Mouse (Mus musculus) hindbrain, embryonic 10.5 days (tissue): Measurements from ENCODE around the gene Nuak2. TPM values are rescaled to one million over a fixed set of nuclear protein-coding genes. Genes with fewer than 3 reads are reported as not detected.

Experiments used
- DNase-seq: peaks from one replicate; pipeline ENCODE4 v3.0.0-alpha.2; 2017; ENCODE audit warnings: low spot score
- H3K27ac ChIP-seq: fragments of 300-500 bp; sonication (generic); 2 replicates; pipeline ENCODE4 v1.5.1; 2016; ENCODE audit warnings: mild to moderate bottlenecking, moderate library complexity
- H3K27me3 ChIP-seq: fragments of 300-500 bp; sonication (generic); 2 replicates; pipeline ENCODE4 v1.6.1; 2016; ENCODE audit warnings: mild to moderate bottlenecking; ENCODE audit not compliant: poor library complexity, insufficient read depth, severe bottlenecking
- H3K36me3 ChIP-seq: fragments of 300-500 bp; sonication (generic); 2 replicates; pipeline ENCODE4 v1.6.1; 2016; ENCODE audit warnings: mild to moderate bottlenecking, moderate library complexity
- H3K4me1 ChIP-seq: fragments of 300-500 bp; sonication (generic); replicated peaks from 2 replicates; pipeline ENCODE4 v1.6.1; 2016; ENCODE audit warnings: mild to moderate bottlenecking
- H3K4me3 ChIP-seq: fragments of 300-500 bp; sonication (generic); 2 replicates; pipeline ENCODE4 v1.5.1; 2016; ENCODE audit warnings: mild to moderate bottlenecking, moderate library complexity
- H3K9me3 ChIP-seq: fragments of 300-500 bp; sonication (generic); 2 replicates; pipeline ENCODE4 v1.6.1; 2016; ENCODE audit warnings: mild to moderate bottlenecking, moderate library complexity
- WGBS: fragments of 180-500 bp; shearing (Covaris S2); methylation state at CpG from one replicate; pipeline ENCODE4 v1.1.7; 2016; 5-methylcytosine and 5-hydroxymethylcytosine counted together
- polyA plus RNA-seq: library from polyadenylated mRNA; unstranded; fragments of >200 nt; fragmentation: Nextera tagmentation; extraction: Ambion mirVana; gene quantifications from 2 replicates; pipeline ENCODE4 v1.2.1, GENCODE M21; 2016

The Nuak2 gene
- polyA plus RNA-seq, 1 experiment from 2014 or later = 44.4 TPM

- H3K4me3 ChIP-seq = peak overlapping the region; percentile 5; the same call in 1 of the 2 replicates
- H3K9me3 ChIP-seq = no peaks in the 10 kb centered on the region
- peaks cover 76% of the 10 kb centered on the region for H3K36me3 ChIP-seq
- H3K27me3 ChIP-seq = no peaks in the 10 kb centered on the region
- no peak for DNase-seq
- H3K4me1 ChIP-seq = peaks cover 45% of the 10 kb centered on the region
- WGBS = 86% methylated on average over 6 of the region's 6 CpGs
- H3K27ac ChIP-seq = peak overlapping the region; percentile 75
These were observed 51.0 kb downstream of the Nuak2 start for GRCm38 (mm10) chr1:132366937-132367336.

- H3K36me3 ChIP-seq = peaks cover 68% of the 10 kb centered on the region
- no peaks in the 10 kb centered on the region for H3K27me3 ChIP-seq
- peak overlapping the region; percentile 75 for H3K27ac ChIP-seq
- 40% methylated on average over 7 of the region's 7 CpGs for WGBS
- DNase-seq = peak; percentile 80
- no peaks in the 10 kb centered on the region for H3K9me3 ChIP-seq
- peaks cover 54% of the 10 kb centered on the region for H3K4me1 ChIP-seq
- H3K4me3 ChIP-seq = 0 out of 2 replicates have a peak overlapping the region, but pooled peaks have one; percentile 5
These were observed 52.0 kb downstream of the Nuak2 start for GRCm38 (mm10) chr1:132367692-132368506.

- peaks cover 74% of the 10 kb centered on the region for H3K36me3 ChIP-seq
These were observed 54.8 kb downstream of the Nuak2 start for GRCm38 (mm10) chr1:132370681-132371173.

GRCm38 (mm10) chr1:132371298-132372081 lies 55.6 kb downstream of the Nuak2 start:
- peak overlapping the region; percentile 78 for H3K27ac ChIP-seq

More at GRCm38 (mm10) chr1:132370681-132371173, 54.8 kb downstream of the Nuak2 start:
- WGBS = 84% methylated on average over 9 of the region's 9 CpGs
- Histone ChIP-seq H3K4me3 (no peak overlapping the region), H3K27ac (peak overlapping the region; percentile 78), H3K9me3 (no peaks in the 10 kb centered on the region), H3K27me3 (no peaks in the 10 kb centered on the region), H3K4me1 (peaks cover 78% of the 10 kb centered on the region)
- DNase-seq = no peak

GRCm38 (mm10) chr1:132372354-132372753 lies 56.4 kb downstream of the Nuak2 start:
- WGBS = 73% methylated on average over 5 of the region's 5 CpGs
- H3K27ac ChIP-seq = peak overlapping the region; percentile 84
- H3K4me1 ChIP-seq = peaks cover 78% of the 10 kb centered on the region
- no peaks in the 10 kb centered on the region for H3K27me3 ChIP-seq
- no peak overlapping the region for H3K4me3 ChIP-seq
- H3K36me3 ChIP-seq = peaks cover 78% of the 10 kb centered on the region
- DNase-seq = no peak
- no peaks in the 10 kb centered on the region for H3K9me3 ChIP-seq

More at GRCm38 (mm10) chr1:132371298-132372081, 55.6 kb downstream of the Nuak2 start:
- Histone ChIP-seq H3K4me1 (peaks cover 78% of the 10 kb centered on the region), H3K36me3 (peaks cover 77% of the 10 kb centered on the region), H3K4me3 (no peak overlapping the region), H3K9me3 (no peaks in the 10 kb centered on the region), H3K27me3 (no peaks in the 10 kb centered on the region)
- DNase-seq = no peak
- WGBS = 47% methylated on average over 8 of the region's 8 CpGs

GRCm38 (mm10) chr1:132372896-132373534 lies 57.1 kb downstream of the Nuak2 start:
- Histone ChIP-seq H3K4me1 (peaks cover 76% of the 10 kb centered on the region), H3K27me3 (no peaks in the 10 kb centered on the region), H3K4me3 (no peak overlapping the region), H3K36me3 (peaks cover 85% of the 10 kb centered on the region), H3K9me3 (no peaks in the 10 kb centered on the region), H3K27ac (peak overlapping the region; percentile 84)
- no peak for DNase-seq
- WGBS = 90% methylated on average over 6 of the region's 6 CpGs

- Histone ChIP-seq H3K4me1 (peaks cover 76% of the 10 kb centered on the region), H3K36me3 (peaks cover 88% of the 10 kb centered on the region)
These were observed 58.4 kb downstream of the Nuak2 start for GRCm38 (mm10) chr1:132374140-132374872.

GRCm38 (mm10) chr1:132374873-132375244 lies 58.9 kb downstream of the Nuak2 start:
- Histone ChIP-seq H3K27me3 (no peaks in the 10 kb centered on the region), H3K27ac (peak overlapping the region; percentile 84), H3K4me1 (peaks cover 76% of the 10 kb centered on the region), H3K9me3 (no peaks in the 10 kb centered on the region), H3K36me3 (peaks cover 88% of the 10 kb centered on the region), H3K4me3 (no peak overlapping the region)
- WGBS = 77% methylated on average over 3 of the region's 3 CpGs
- DNase-seq = no peak

More at GRCm38 (mm10) chr1:132374140-132374872, 58.4 kb downstream of the Nuak2 start:
- H3K9me3 ChIP-seq = no peaks in the 10 kb centered on the region
- H3K4me3 ChIP-seq = no peak overlapping the region
- 43% methylated on average over 5 of the region's 5 CpGs for WGBS
- DNase-seq = no peak
- no peaks in the 10 kb centered on the region for H3K27me3 ChIP-seq
- H3K27ac ChIP-seq = peak overlapping the region; percentile 84

- 44% methylated on average over 4 of the region's 4 CpGs for WGBS
- Histone ChIP-seq H3K27ac (peak overlapping the region; percentile 84), H3K4me3 (no peak overlapping the region), H3K27me3 (no peaks in the 10 kb centered on the region), H3K36me3 (peaks cover 88% of the 10 kb centered on the region), H3K9me3 (no peaks in the 10 kb centered on the region), H3K4me1 (peaks cover 75% of the 10 kb centered on the region)
- no peak for DNase-seq
These were observed 59.3 kb downstream of the Nuak2 start for GRCm38 (mm10) chr1:132375256-132375655.

- Histone ChIP-seq H3K4me3 (no peak overlapping the region), H3K4me1 (peaks cover 64% of the 10 kb centered on the region), H3K27me3 (no peaks in the 10 kb centered on the region), H3K36me3 (peaks cover 88% of the 10 kb centered on the region), H3K27ac (peak overlapping the region; percentile 68), H3K9me3 (no peaks in the 10 kb centered on the region)
- DNase-seq = no peak
- 81% methylated on average over 8 of the region's 8 CpGs for WGBS
These were observed 60.5 kb downstream of the Nuak2 start for GRCm38 (mm10) chr1:132376211-132377054.

- H3K4me3 ChIP-seq = no peak overlapping the region
- H3K27me3 ChIP-seq = no peaks in the 10 kb centered on the region
- H3K9me3 ChIP-seq = no peaks in the 10 kb centered on the region
- no peak for DNase-seq
- peak overlapping the region; percentile 68 for H3K27ac ChIP-seq
- 79% methylated on average over 7 of the region's 7 CpGs for WGBS
- peaks cover 60% of the 10 kb centered on the region for H3K4me1 ChIP-seq
- H3K36me3 ChIP-seq = peaks cover 91% of the 10 kb centered on the region
These were observed 61.1 kb downstream of the Nuak2 start for GRCm38 (mm10) chr1:132377055-132377365.
